Mouse (Mus musculus): ENCODE data around the gene Cyb5r3. TPM values are rescaled to one million over a fixed set of nuclear protein-coding genes. Genes with fewer than 3 reads are reported as not detected.
"Not testable (repeated sequence)": the region's sequence is repeated elsewhere in the genome, so short reads cannot be mapped to it uniquely, and the experiment has no call there.

Cyb5r3 gene
- total RNA-seq, 2 experiments from 2014 or later = 106 TPM

GRCm38 (mm10) chr15:83154309-83154708 lies 18.1 kb downstream of the Cyb5r3 start:
- intact Hi-C loops (cut with DNase I) = no loop called here
- no peak for DNase-seq

DNA sequence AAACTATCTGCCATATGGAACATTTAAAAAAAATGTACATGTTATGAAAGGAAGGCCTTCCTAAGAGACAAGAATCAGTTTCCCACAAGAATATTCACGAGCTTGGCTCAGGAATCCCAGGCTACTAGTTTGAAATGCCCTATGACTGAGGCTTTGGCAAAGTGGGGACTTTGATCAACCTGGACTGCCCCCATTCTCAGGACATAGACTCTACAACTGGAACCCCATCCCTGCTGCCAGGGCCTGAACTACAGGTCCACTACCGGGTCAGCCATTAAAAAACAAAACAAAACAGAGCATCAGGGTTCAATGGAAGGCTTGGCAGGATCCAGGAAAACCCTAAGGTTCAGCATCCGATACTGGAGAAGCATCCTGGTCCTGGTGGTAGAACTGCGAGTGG lies 21.7 kb downstream of the Cyb5r3 start:
- DNase-seq = no peak
- intact Hi-C loops (cut with DNase I) = no loop called here

GRCm38 (mm10) chr15:83150073-83150442 lies 22.3 kb downstream of the Cyb5r3 start:
- intact Hi-C loops (cut with DNase I) = no loop called here
- no peak for DNase-seq

GRCm38 (mm10) chr15:83149196-83150072 lies 23.0 kb downstream of the Cyb5r3 start, which contains the start of gene Poldip3:
Poldip3 (minus strand) TSS chr15:83149384.
- peak; percentile 99 for DNase-seq
- intact Hi-C loops (cut with DNase I) = loop anchor here (2.0 kb wide), 1 partner anchor 27 kb away; the partner anchor contains the start of gene Rrp7a

- no peak for DNase-seq
- intact Hi-C loops (cut with DNase I) = loop anchor here (2.0 kb wide), 1 partner anchor 26 kb away; the partner anchor contains the start of gene Rrp7a
Measured at GRCm38 (mm10) chr15:83148801-83149195, 23.6 kb downstream of the Cyb5r3 start.

DNA sequence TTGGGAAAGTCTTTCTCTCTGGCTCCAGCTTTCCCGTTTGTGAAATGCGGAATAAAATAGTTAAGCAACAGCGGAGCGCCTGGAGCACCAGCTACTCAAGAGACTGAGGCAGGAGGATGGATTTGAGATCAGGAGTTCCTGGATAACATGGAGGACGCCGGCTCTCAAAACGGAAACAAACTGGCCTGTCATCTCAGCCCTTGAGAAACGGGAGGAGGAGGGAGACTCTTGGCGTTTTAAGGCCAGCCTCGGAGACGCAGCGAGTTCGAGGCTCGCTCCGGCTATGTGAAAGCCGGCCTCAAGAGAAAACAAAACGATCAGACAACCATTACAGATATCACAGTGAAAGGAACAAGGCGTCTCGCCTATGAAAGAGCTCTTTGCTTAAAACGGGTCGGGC lies 24.0 kb downstream of the Cyb5r3 start:
- DNase-seq = no peak
- intact Hi-C loops (cut with DNase I) = loop anchor here (2.0 kb wide), 1 partner anchor 26 kb away; the partner anchor contains the start of gene Rrp7a

- intact Hi-C loops (cut with DNase I) = no loop called here
Measured at GRCm38 (mm10) chr15:83145541-83145940, 26.9 kb downstream of the Cyb5r3 start.

DNA sequence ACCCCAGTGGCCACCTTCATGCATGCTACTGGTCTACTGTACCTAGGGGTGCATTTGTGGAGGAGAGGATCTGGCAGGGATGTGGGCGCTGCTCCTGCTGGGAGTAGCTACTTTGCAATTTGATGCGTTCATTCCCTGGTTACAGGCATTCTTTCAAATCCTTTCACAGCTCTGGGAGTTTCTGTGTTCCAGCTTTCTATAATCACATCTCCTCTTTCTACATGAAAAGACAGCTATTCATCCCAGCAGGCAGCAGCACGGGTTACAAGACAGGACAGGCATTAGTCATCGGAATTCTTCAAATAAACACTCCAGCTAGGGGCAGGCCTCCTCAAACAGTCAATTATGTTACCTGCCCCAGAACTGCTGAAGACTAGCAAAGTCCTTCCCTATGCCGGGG lies 29.5 kb downstream of the Cyb5r3 start:
- intact Hi-C loops (cut with DNase I) = no loop called here
- DNase-seq = no peak

More at GRCm38 (mm10) chr15:83145541-83145940, 26.9 kb downstream of the Cyb5r3 start:
- no peak for DNase-seq

DNA sequence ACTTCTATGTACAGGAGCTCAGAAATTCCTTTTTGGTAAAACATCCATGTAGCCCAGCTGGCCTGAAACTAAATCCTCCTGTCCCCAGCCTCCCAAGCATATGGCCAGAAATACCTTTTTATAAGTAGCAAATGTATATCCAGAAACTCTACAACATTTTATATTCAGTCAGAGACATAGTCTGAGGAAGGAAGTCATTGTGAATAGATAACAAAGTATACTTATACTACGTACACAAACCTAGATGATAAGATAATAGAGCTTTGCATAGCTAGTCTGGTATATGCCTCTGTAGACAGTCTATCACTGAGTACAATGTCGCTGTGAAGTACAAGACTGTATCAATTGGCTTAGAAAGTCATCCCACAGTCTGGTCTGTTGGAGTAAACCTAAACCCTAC lies 36.7 kb downstream of the Cyb5r3 start:
- no peak for DNase-seq
- intact Hi-C loops (cut with DNase I) = no loop called here

GRCm38 (mm10) chr15:83134671-83135070 lies 37.7 kb downstream of the Cyb5r3 start:
- DNase-seq = no peak
- intact Hi-C loops (cut with DNase I) = no loop called here

GRCm38 (mm10) chr15:83129530-83130231 lies 42.7 kb downstream of the Cyb5r3 start:
- intact Hi-C loops (cut with DNase I) = no loop called here
- DNase-seq = no peak

GRCm38 (mm10) chr15:83127037-83127436 lies 45.4 kb downstream of the Cyb5r3 start:
- not testable (repeated sequence) for DNase-seq

GRCm38 (mm10) chr15:83126582-83126981 lies 45.8 kb downstream of the Cyb5r3 start:
- DNase-seq = no peak
- intact Hi-C loops (cut with DNase I) = no loop called here

More at GRCm38 (mm10) chr15:83127037-83127436, 45.4 kb downstream of the Cyb5r3 start:
- intact Hi-C loops (cut with DNase I) = not testable (repeated sequence)

GRCm38 (mm10) chr15:83124625-83125024 lies 47.8 kb downstream of the Cyb5r3 start:
- intact Hi-C loops (cut with DNase I) = no loop called here
- DNase-seq = no peak

- intact Hi-C loops (cut with DNase I) = loop anchor here (2.0 kb wide), 1 partner anchor 26 kb away; the partner anchor contains the start of gene Poldip3
Measured at GRCm38 (mm10) chr15:83122566-83123145, 49.7 kb downstream of the Cyb5r3 start, which contains the start of gene Rrp7a. Rrp7a (minus strand) TSS chr15:83122801.

DNA sequence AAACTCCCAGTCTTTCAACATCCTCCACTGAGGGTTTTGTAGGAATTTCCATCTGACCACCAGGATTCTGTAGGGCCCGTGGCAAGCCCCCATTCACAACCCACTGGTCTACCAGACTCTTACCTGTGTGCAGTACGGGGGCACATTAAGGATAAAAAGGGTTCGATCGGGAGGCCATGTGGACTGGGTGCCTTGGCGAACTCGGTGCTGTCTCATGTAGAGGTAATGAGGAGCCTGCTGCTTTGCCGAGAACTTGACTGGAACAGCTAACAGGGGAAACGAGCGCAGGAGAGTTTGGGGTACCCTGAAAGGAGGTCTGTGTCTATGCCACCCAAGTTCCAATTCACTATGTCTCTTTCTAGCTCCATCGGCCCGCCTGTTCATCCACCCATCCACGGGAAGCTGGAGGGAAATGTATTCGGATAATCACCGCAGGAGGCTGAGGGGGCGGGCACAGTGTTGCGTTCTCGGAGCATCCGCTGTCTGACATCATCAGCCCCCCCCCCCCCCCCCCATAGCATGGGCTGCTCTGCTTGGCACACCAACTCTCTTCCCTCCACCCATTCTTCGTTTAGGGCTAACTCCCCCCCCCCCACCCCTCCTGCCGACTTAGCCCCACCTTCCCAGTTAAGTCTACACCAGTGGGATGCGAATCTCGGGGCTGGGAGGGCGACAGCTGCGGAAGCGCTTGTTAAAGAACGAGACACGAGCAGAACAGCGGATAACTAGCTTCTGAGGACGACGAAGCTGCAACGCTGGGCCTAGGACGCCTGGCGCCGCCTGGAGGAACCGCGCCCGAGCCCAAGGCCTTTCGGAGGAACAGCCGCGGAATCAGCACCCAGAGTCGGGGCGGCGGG lies 50.5 kb downstream of the Cyb5r3 start:
- peak; percentile 64 for DNase-seq
- intact Hi-C loops (cut with DNase I) = loop anchor here (2.0 kb wide), 1 partner anchor 27 kb away; the partner anchor contains the start of gene Poldip3

More at GRCm38 (mm10) chr15:83122566-83123145, 49.7 kb downstream of the Cyb5r3 start, which contains the start of gene Rrp7a:
- DNase-seq = peak; percentile 92

GRCm38 (mm10) chr15:83118360-83118759 lies 54.0 kb downstream of the Cyb5r3 start:
- intact Hi-C loops (cut with DNase I) = loop anchor here (10.0 kb wide), 1 partner anchor 314 kb away; no protein-coding TSS in a partner anchor
- DNase-seq = peak; percentile 80

GRCm38 (mm10) chr15:83115071-83115470 lies 57.3 kb downstream of the Cyb5r3 start:
- intact Hi-C loops (cut with DNase I) = loop anchor here (10.0 kb wide), 1 partner anchor 310 kb away; no protein-coding TSS in a partner anchor
- DNase-seq = no peak

GRCm38 (mm10) chr15:83114106-83114505 lies 58.3 kb downstream of the Cyb5r3 start:
- no peak for DNase-seq
- intact Hi-C loops (cut with DNase I) = loop anchor here (10.0 kb wide), 1 partner anchor 309 kb away; no protein-coding TSS in a partner anchor

Measured in left cerebral cortex, postnatal 4 days (tissue).